Mouse (Mus musculus) thymus, adult 2 months (tissue): Measurements from ENCODE around the gene Gm20518. TPM values are rescaled to one million over a fixed set of nuclear protein-coding genes. Genes with fewer than 3 reads are reported as not detected.

Experiments used
- DNase-seq: peaks from one replicate; pipeline ENCODE4 v3.0.0; 2021
- H3K27ac ChIP-seq: fragments of 200-500 bp; 2 replicates; pipeline ENCODE4 v1.5.1; 2012; ENCODE audit warnings: low read length, control low read depth; ENCODE audit not compliant: control insufficient read depth, insufficient read depth
- H3K27me3 ChIP-seq: fragments of 200-500 bp; 2 replicates; pipeline ENCODE4 v1.6.1; 2012; ENCODE audit warnings: mild to moderate bottlenecking, low read length, moderate library complexity, mixed read lengths; ENCODE audit not compliant: control insufficient read depth, insufficient read depth
- H3K36me3 ChIP-seq: fragments of 200-500 bp; 2 replicates; pipeline ENCODE4 v1.6.1; 2012; ENCODE audit warnings: mild to moderate bottlenecking, low read length, moderate library complexity; ENCODE audit not compliant: control insufficient read depth, insufficient read depth
- H3K4me1 ChIP-seq: fragments of 200-500 bp; replicated peaks from 2 replicates; pipeline ENCODE4 v1.6.1; 2012; ENCODE audit warnings: low read length; ENCODE audit not compliant: control insufficient read depth, insufficient read depth
- H3K4me3 ChIP-seq: fragments of 200-500 bp; 2 replicates; pipeline ENCODE4 v1.5.1; 2012; ENCODE audit warnings: mild to moderate bottlenecking, low read length, control low read depth, moderate library complexity; ENCODE audit not compliant: control insufficient read depth, insufficient read depth
- CTCF ChIP-seq: fragments of 200-500 bp; IDR thresholded peaks from 2 replicates; pipeline ENCODE4 v1.5.1; 2012; ENCODE audit warnings: mild to moderate bottlenecking, control low read depth, low read length, moderate library complexity, borderline replicate concordance; ENCODE audit not compliant: control insufficient read depth, poor library complexity, insufficient read depth; ENCODE audit errors: extremely low read depth
- POLR2A ChIP-seq: fragments of 200-500 bp; IDR thresholded peaks from 2 replicates; pipeline ENCODE4 v1.6.1; 2012; ENCODE audit warnings: mild to moderate bottlenecking, low read length, control low read depth, moderate library complexity; ENCODE audit not compliant: control insufficient read depth, poor library complexity, insufficient read depth; ENCODE audit errors: extremely low read depth
- WGBS: fragments of 180-500 bp; shearing (Covaris S2); methylation state at CpG from one replicate; pipeline ENCODE4 v1.1.7; 2018; 5-methylcytosine and 5-hydroxymethylcytosine counted together
- polyA plus RNA-seq: library from polyadenylated mRNA; depleted of rRNA; stranded (reverse); fragments of >200 nt; gene quantifications from 2 replicates; pipeline ENCODE4 v1.2.3, GENCODE M21; 2012

Gm20518 gene
- polyA plus RNA-seq, 1 experiment, result 4.9 TPM

- WGBS, result 85% methylated on average over 10 of the region's 10 CpGs
- TF ChIP-seq CTCF (no peak), POLR2A (no peak)
- no peaks in the 10 kb centered on the region for H3K36me3 ChIP-seq
- DNase-seq, result no peak
- no peak overlapping the region for H3K27ac ChIP-seq
- no peak overlapping the region for H3K4me3 ChIP-seq
- H3K27me3 ChIP-seq, result peaks cover 17% of the 10 kb centered on the region
- H3K4me1 ChIP-seq, result 0 out of 2 replicates have a peak, but pooled peaks cover 5% of the 10 kb centered on the region
Measured at GRCm38 (mm10) chr16:17830385-17831178, 60.9 kb downstream of the Gm20518 start.

GRCm38 (mm10) chr16:17828867-17829266 lies 62.6 kb downstream of the Gm20518 start:
- DNase-seq, result no peak
- Histone ChIP-seq H3K27ac (no peak overlapping the region), H3K27me3 (peaks cover 12% of the 10 kb centered on the region), H3K36me3 (no peaks in the 10 kb centered on the region), H3K4me1 (0 out of 2 replicates have a peak, but pooled peaks cover 3% of the 10 kb centered on the region), H3K4me3 (no peak overlapping the region)
- TF ChIP-seq CTCF (no peak), POLR2A (no peak)
- 95% methylated on average over 3 of the region's 3 CpGs for WGBS

GRCm38 (mm10) chr16:17828229-17828628 lies 63.2 kb downstream of the Gm20518 start:
- TF ChIP-seq POLR2A (no peak), CTCF (no peak)
- Histone ChIP-seq H3K27ac (no peak overlapping the region), H3K4me3 (no peak overlapping the region), H3K36me3 (no peaks in the 10 kb centered on the region), H3K27me3 (peaks cover 6% of the 10 kb centered on the region; the same call in 1 of the 2 replicates), H3K4me1 (no peaks in the 10 kb centered on the region)
- DNase-seq, result no peak
- 70% methylated on average over 2 of the region's 2 CpGs for WGBS

GRCm38 (mm10) chr16:17826500-17826899 lies 65.0 kb downstream of the Gm20518 start:
- no peaks in the 10 kb centered on the region; the same call in 1 of the 2 replicates for H3K27me3 ChIP-seq

GRCm38 (mm10) chr16:17816528-17816927 lies 74.9 kb downstream of the Gm20518 start:
- DNase-seq, result no peak
- no peaks in the 10 kb centered on the region for H3K27me3 ChIP-seq
- peaks cover 11% of the 10 kb centered on the region for H3K4me1 ChIP-seq
- H3K27ac ChIP-seq, result no peak overlapping the region
- 94% methylated on average over 8 of the region's 8 CpGs for WGBS
- TF ChIP-seq CTCF, result no peak
- no peak for TF ChIP-seq POLR2A
- H3K4me3 ChIP-seq, result no peak overlapping the region
- H3K36me3 ChIP-seq, result no peaks in the 10 kb centered on the region

More at GRCm38 (mm10) chr16:17826500-17826899, 65.0 kb downstream of the Gm20518 start:
- no peak for DNase-seq
- no peak overlapping the region for H3K27ac ChIP-seq
- H3K4me1 ChIP-seq, result no peaks in the 10 kb centered on the region
- TF ChIP-seq POLR2A, result no peak
- H3K4me3 ChIP-seq, result no peak overlapping the region
- 95% methylated on average over 2 of the region's 2 CpGs for WGBS
- no peaks in the 10 kb centered on the region for H3K36me3 ChIP-seq

GRCm38 (mm10) chr16:17815411-17816402 lies 75.8 kb downstream of the Gm20518 start:
- no peak overlapping the region for H3K27ac ChIP-seq
- H3K36me3 ChIP-seq, result no peaks in the 10 kb centered on the region
- WGBS, result 5% methylated on average over 63 of the region's 63 CpGs
- no peaks in the 10 kb centered on the region for H3K27me3 ChIP-seq
- H3K4me3 ChIP-seq, result peak overlapping the region; percentile 38
- peaks cover 11% of the 10 kb centered on the region for H3K4me1 ChIP-seq
- peak; percentile 99 for TF ChIP-seq CTCF
- no peak for TF ChIP-seq POLR2A
- DNase-seq, result peak; percentile 75
